Mouse (Mus musculus) heart, embryonic 13.5 days (tissue): Measurements from ENCODE around the gene Atl2. TPM values are rescaled to one million over a fixed set of nuclear protein-coding genes. Genes with fewer than 3 reads are reported as not detected.
A peak's percentile ranks its signal among the peaks of the same experiment; 100 is the strongest.

Experiments used
- ATAC-seq: fragments of 200-750 bp; cut with Nextera tagmentation; 2 replicates; pipeline ENCODE4 v1.8.0; 2017; ENCODE audit warnings: moderate TSS enrichment; ENCODE audit not compliant: insufficient number of reproducible peaks, low FRiP score, low TSS enrichment; ENCODE audit errors: extremely low read depth
- H3K27ac ChIP-seq: fragments of 300-500 bp; sonication (generic); replicated peaks from 2 replicates; pipeline ENCODE4 v1.5.1; 2015; ENCODE audit warnings: moderate library complexity, mild to moderate bottlenecking, inconsistent platforms
- H3K27me3 ChIP-seq: fragments of 300-500 bp; sonication (generic); replicated peaks from 2 replicates; pipeline ENCODE4 v1.6.1; 2015; ENCODE audit warnings: mild to moderate bottlenecking, inconsistent platforms
- H3K36me3 ChIP-seq: fragments of 300-500 bp; sonication (generic); 2 replicates; pipeline ENCODE4 v1.6.1; 2015; ENCODE audit warnings: mild to moderate bottlenecking, inconsistent platforms
- H3K4me1 ChIP-seq: fragments of 300-500 bp; sonication (generic); 2 replicates; pipeline ENCODE4 v1.6.1; 2015; ENCODE audit warnings: inconsistent platforms
- H3K4me2 ChIP-seq: fragments of 300-500 bp; sonication (generic); 2 replicates; pipeline ENCODE4 v1.6.1; 2015; ENCODE audit warnings: inconsistent platforms, mild to moderate bottlenecking, moderate library complexity
- H3K4me3 ChIP-seq: fragments of 300-500 bp; sonication (generic); 2 replicates; pipeline ENCODE4 v1.5.1; 2015; ENCODE audit warnings: moderate library complexity, mild to moderate bottlenecking, inconsistent platforms
- H3K9ac ChIP-seq: fragments of 300-500 bp; sonication (generic); 2 replicates; pipeline ENCODE4 v1.6.1; 2015; ENCODE audit warnings: inconsistent platforms, mild to moderate bottlenecking, moderate library complexity
- H3K9me3 ChIP-seq: fragments of 300-500 bp; sonication (generic); 2 replicates; pipeline ENCODE4 v1.6.1; 2016; ENCODE audit warnings: inconsistent platforms
- WGBS: fragments of 180-500 bp; shearing (Covaris S2); methylation state at CpG from one replicate; pipeline ENCODE4 v1.1.7; 2015; ENCODE audit warnings: mixed read lengths; 5-methylcytosine and 5-hydroxymethylcytosine counted together
- polyA plus RNA-seq: library from polyadenylated mRNA; unstranded; fragments of >200 nt; fragmentation: Nextera tagmentation; extraction: Ambion mirVana; gene quantifications from 2 replicates; pipeline ENCODE4 v1.2.1, GENCODE M21; 2015

Atl2 gene
- polyA plus RNA-seq, 1 experiment from 2014 or later: 23.2 TPM

DNA sequence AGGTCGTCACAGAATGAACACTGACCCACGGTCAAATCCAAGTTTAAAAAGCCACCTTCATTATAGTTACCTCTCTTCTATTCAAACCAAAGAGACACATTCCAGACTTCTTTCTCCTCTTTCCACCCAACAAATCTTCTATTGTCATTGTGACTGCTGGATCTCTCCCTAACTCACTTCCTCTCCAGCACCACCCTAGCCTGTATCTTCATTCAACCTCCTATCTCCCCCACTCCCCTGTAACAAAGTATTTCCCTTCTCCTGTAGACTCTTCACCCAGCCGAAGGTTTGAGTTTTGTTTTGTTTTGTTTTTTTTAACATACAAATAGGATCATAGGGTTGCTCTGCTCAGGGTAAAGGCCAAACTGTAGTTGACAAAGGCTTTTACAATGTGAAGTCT, 1.7 kb upstream of the Atl2 start:
- H3K4me2 ChIP-seq: no peak overlapping the region
- H3K27me3 ChIP-seq: peaks cover 11% of the 10 kb centered on the region
- no peak overlapping the region for H3K27ac ChIP-seq
- WGBS: 67% methylated on average over 3 of the region's 3 CpGs
- H3K9me3 ChIP-seq: no peaks in the 10 kb centered on the region
- no peak for ATAC-seq
- no peak overlapping the region for H3K4me3 ChIP-seq
- peaks cover 26% of the 10 kb centered on the region for H3K4me1 ChIP-seq
- H3K9ac ChIP-seq: no peak overlapping the region
- no peaks in the 10 kb centered on the region for H3K36me3 ChIP-seq

DNA sequence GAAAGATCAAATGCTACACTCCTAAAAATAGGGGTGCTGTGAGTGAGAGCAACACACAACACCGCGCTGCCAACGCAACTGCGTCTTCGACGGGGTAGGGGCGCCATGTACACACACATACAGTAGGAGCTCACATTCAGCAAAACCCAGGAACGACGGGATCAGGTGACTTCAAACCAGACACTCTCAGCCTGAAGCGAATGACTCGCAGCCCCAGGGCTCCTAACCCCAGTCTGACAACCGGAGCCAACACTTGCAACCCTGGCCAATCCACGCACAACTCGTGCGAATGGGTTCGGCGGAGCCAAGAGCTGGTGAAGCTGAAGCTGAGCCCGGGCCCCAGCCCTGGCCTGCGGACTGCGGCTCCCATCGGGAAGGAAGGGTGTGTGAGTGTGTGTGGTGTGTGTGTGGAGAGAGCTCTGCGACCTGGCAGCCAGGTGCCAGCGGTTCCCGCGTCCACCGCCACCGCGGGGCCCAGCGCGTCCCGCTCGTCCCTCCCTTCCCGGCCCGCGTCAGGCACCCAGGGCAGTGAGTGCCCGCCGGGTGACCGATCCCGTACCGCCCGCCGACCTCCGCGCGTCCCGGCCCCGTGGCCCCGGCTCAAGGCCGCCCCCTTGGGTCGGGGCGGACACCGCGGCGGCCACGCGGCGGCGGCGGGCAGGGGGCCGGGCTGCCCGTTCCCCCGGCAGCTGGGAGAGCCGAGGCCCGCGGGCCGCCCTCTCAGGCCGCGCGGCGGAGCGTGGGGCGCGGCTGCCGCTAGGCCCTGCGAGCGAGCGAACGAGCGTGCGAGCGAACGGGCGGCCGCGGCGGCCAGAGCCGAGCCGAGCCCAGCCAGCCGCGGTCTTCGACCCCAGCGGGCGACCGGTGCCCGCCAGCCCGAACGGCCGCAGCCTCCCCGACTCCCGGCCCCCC, 696 bp downstream of the Atl2 start:
- H3K36me3 ChIP-seq: 0 out of 2 replicates have a peak, but pooled peaks cover 1% of the 10 kb centered on the region
- peaks cover 11% of the 10 kb centered on the region for H3K27me3 ChIP-seq
- H3K4me2 ChIP-seq: peak overlapping the region; percentile 79
- H3K4me3 ChIP-seq: peak overlapping the region; percentile 96
- H3K27ac ChIP-seq: peak overlapping the region; percentile 98
- peak overlapping the region; percentile 99 for H3K9ac ChIP-seq
- peak; percentile 72 for ATAC-seq
- WGBS: under 1% methylated on average over 90 of the region's 100 CpGs
- peaks cover 40% of the 10 kb centered on the region for H3K4me1 ChIP-seq
- no peaks in the 10 kb centered on the region for H3K9me3 ChIP-seq

DNA sequence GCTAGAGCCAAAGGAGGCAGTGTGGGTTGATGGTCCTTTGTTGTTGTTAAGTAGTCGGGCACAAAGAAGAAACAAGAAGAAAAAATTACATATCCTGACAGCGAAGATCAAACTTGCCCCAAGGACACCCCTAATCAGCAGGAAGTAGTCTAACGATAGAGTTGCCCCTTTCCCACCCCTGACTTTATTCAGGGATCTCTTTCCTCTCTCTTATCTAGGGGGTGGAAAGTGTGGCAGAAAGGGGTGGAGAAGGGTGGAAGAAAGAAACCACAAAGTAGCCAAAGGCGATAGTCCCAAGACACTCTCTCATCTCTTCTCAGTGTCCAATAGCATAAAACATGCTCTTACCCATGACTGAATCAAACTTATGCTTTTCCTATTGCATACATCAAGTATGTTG, 1.9 kb downstream of the Atl2 start:
- H3K4me1 ChIP-seq: peaks cover 40% of the 10 kb centered on the region
- WGBS: 19% methylated on average over 4 of the region's 4 CpGs
- 0 out of 2 replicates have a peak, but pooled peaks cover 4% of the 10 kb centered on the region for H3K36me3 ChIP-seq
- no peak overlapping the region for H3K27ac ChIP-seq
- peak overlapping the region; percentile 96 for H3K4me3 ChIP-seq
- no peak for ATAC-seq
- peak overlapping the region; percentile 99 for H3K9ac ChIP-seq
- H3K4me2 ChIP-seq: peak overlapping the region; percentile 79
- no peaks in the 10 kb centered on the region for H3K9me3 ChIP-seq
- H3K27me3 ChIP-seq: peaks cover 11% of the 10 kb centered on the region

DNA sequence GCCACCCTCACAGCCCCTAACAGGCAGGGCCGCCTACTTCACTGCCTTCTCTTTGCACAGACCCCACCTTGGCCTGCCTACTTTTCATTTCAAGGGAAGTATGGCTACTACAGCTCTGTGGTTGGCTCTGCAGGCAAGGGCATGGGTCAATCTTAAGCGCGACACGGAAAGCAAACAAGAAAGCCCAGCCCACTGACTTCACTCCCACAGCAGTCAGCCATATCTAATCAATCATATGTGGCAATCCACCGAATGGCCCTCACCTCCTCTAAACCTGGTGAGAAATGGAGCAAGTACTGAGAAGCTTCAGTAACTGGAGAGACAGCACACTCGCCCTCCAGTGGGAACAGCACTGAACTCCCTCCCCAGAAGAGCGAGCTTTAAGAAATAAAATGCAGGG, 4.0 kb downstream of the Atl2 start:
- no peak overlapping the region for H3K9ac ChIP-seq
- H3K36me3 ChIP-seq: 0 out of 2 replicates have a peak, but pooled peaks cover 4% of the 10 kb centered on the region
- no peaks in the 10 kb centered on the region for H3K9me3 ChIP-seq
- WGBS: 46% methylated on average over 7 of the region's 7 CpGs
- no peak overlapping the region for H3K4me2 ChIP-seq
- no peak overlapping the region for H3K27ac ChIP-seq
- no peak overlapping the region for H3K4me3 ChIP-seq
- peaks cover 3% of the 10 kb centered on the region for H3K27me3 ChIP-seq
- H3K4me1 ChIP-seq: peaks cover 40% of the 10 kb centered on the region
- no peak for ATAC-seq

DNA sequence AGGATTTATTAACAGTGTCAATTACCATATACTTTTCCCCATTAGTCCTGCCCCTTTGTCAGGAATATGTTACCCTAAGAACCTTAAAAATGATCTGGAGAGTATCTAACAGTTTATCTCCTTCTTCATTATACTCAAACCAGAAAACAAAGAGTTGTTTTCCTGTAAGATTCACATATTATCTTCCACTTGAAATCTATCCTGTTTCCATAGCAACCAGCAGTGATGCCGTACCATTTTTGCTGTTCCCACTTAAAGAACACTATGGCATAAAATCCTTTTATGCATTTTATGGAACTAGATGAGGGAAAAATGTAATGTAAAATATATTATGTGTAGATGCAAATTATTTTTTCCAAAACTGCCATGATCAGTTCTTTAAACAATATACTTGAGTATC, 8.0 kb downstream of the Atl2 start:
- no peak for ATAC-seq
- Histone ChIP-seq H3K4me3 (no peak overlapping the region), H3K9me3 (no peaks in the 10 kb centered on the region), H3K27me3 (no peaks in the 10 kb centered on the region), H3K27ac (no peak overlapping the region), H3K9ac (no peak overlapping the region), H3K4me1 (peaks cover 21% of the 10 kb centered on the region), H3K4me2 (no peak overlapping the region), H3K36me3 (0 out of 2 replicates have a peak, but pooled peaks cover 4% of the 10 kb centered on the region)
- WGBS: 84% methylated on average over 1 of the region's 1 CpGs

DNA sequence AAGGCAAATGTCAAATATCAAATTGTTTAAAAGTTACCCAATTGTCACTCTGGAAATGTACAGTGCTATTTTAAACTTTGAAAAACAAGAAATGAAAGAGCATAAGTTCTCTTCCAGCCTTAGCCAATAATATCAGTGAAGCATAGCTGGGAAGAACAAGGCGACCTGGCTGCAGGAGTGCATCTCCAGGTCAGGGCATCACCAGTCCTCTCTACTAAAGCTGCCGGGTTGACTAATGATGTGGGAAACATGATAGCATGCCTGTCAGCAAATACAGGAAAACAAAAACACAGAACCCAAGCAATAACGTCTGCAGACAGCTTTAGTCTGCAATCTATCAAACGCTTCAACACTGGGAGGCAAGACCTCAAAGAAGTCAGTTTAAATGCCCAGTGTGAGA, 12.7 kb downstream of the Atl2 start:
- H3K27ac ChIP-seq: no peak overlapping the region
- whole genome bisulfite sequencing: 22% methylated on average over 4 of the region's 4 CpGs
- H3K4me2 ChIP-seq: no peak overlapping the region
- no peaks in the 10 kb centered on the region for H3K36me3 ChIP-seq
- H3K4me1 ChIP-seq: peaks cover 14% of the 10 kb centered on the region
- no peaks in the 10 kb centered on the region for H3K27me3 ChIP-seq
- no peak overlapping the region for H3K4me3 ChIP-seq
- H3K9me3 ChIP-seq: no peaks in the 10 kb centered on the region
- H3K9ac ChIP-seq: 0 out of 2 replicates have a peak overlapping the region, but pooled peaks have one; percentile 14
- ATAC-seq: no peak

DNA sequence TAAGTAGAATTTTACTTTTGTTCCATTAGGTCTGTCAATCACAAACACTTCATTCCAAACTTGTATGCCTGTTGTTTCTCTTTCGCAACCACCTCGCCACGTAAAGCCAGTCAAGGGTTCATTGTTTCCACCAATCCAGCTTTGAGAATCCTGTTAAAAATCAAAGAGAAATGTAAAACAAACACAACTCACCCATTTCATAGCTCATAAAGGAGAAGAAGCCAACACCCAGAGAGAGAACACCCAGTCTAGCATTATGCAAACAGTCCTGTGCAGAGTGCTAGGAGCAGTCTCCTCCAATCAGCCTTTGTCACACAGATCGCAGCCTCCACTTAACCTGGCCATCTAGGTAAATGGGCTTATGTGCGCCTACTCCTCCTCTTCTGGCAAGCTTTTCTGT, 30.9 kb downstream of the Atl2 start:
- no peak for ATAC-seq
- H3K4me3 ChIP-seq: no peak overlapping the region
- no peaks in the 10 kb centered on the region for H3K9me3 ChIP-seq
- H3K4me2 ChIP-seq: no peak overlapping the region
- H3K9ac ChIP-seq: no peak overlapping the region
- peaks cover 48% of the 10 kb centered on the region for H3K36me3 ChIP-seq
- no peaks in the 10 kb centered on the region for H3K27me3 ChIP-seq
- H3K4me1 ChIP-seq: peaks cover 7% of the 10 kb centered on the region; the same call in 1 of the 2 replicates
- H3K27ac ChIP-seq: no peak overlapping the region
- WGBS: 93% methylated on average over 5 of the region's 5 CpGs

DNA sequence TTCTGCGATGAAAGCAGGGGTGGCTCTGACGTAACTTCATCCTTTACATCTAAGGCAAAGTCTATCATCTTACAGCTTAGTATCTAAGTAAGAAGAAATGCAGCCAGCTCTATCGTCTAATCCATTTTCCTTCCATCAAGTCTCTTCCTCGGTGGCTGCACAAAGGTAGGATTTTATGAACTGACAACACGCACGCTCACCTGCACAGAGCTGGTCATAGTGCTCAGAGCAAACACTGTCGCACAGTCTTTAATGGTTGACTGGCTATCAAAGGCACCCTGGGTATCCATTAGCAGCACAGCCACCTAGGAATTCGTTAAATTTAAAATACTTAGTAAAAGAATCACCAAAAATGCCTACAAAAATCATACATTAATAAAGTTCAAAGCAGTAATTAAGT, 31.4 kb downstream of the Atl2 start:
- WGBS: 91% methylated on average over 8 of the region's 8 CpGs
- H3K27me3 ChIP-seq: no peaks in the 10 kb centered on the region
- H3K36me3 ChIP-seq: peaks cover 54% of the 10 kb centered on the region
- ATAC-seq: no peak
- H3K27ac ChIP-seq: no peak overlapping the region
- no peak overlapping the region for H3K4me3 ChIP-seq
- H3K9ac ChIP-seq: no peak overlapping the region
- no peaks in the 10 kb centered on the region for H3K9me3 ChIP-seq
- H3K4me2 ChIP-seq: no peak overlapping the region
- H3K4me1 ChIP-seq: peaks cover 7% of the 10 kb centered on the region; the same call in 1 of the 2 replicates

DNA sequence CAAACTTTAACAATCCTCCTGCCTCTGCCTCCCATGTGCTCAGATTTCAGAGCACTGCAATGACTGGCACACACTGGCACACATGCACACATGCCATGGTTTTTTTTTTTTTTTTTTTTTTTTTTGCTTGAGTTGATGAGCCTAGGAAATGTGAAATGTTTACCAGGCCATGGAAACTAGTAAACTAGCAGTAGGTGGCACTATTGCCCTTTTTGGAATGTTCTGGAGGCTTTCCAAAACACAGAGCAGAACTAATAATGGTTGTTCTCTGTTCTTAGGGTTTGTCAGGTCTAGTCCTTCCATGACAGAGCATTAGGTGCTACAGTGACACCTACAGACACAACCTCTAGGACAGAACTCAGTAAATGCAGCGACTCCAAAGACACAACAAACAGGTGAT, 33.9 kb downstream of the Atl2 start:
- ATAC-seq: no peak
- 0 out of 2 replicates have a peak, but pooled peaks cover 3% of the 10 kb centered on the region for H3K4me1 ChIP-seq
- H3K9me3 ChIP-seq: no peaks in the 10 kb centered on the region
- peaks cover 77% of the 10 kb centered on the region for H3K36me3 ChIP-seq
- no peak overlapping the region for H3K4me3 ChIP-seq
- 79% methylated on average over 1 of the region's 1 CpGs for WGBS
- H3K27me3 ChIP-seq: no peaks in the 10 kb centered on the region
- no peak overlapping the region for H3K27ac ChIP-seq
- H3K9ac ChIP-seq: no peak overlapping the region
- no peak overlapping the region for H3K4me2 ChIP-seq

DNA sequence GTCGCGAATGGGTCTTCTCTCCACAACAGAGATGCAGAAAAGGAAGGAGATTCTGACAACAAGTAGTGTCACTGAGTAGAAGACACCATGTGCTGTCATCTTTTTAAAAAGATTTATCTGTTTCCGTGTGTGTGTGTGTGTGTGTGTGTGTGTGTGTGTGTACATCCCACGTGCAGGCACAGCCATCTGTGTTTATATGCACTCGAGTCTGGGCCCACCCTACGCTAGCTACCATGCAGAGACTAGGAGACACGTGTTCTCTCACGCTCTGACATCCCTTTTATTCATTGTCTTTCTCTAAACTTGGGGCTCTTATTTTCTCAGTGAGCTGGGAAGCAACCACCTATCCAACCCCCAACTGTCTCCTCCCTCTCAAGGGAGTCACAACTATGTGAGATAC, 40.4 kb downstream of the Atl2 start:
- 86% methylated on average over 8 of the region's 8 CpGs for WGBS
- Histone ChIP-seq H3K36me3 (peaks cover 95% of the 10 kb centered on the region), H3K4me3 (no peak overlapping the region), H3K9me3 (no peaks in the 10 kb centered on the region), H3K4me1 (no peaks in the 10 kb centered on the region), H3K27me3 (no peaks in the 10 kb centered on the region), H3K27ac (no peak overlapping the region), H3K4me2 (no peak overlapping the region), H3K9ac (no peak overlapping the region)
- ATAC-seq: no peak

DNA sequence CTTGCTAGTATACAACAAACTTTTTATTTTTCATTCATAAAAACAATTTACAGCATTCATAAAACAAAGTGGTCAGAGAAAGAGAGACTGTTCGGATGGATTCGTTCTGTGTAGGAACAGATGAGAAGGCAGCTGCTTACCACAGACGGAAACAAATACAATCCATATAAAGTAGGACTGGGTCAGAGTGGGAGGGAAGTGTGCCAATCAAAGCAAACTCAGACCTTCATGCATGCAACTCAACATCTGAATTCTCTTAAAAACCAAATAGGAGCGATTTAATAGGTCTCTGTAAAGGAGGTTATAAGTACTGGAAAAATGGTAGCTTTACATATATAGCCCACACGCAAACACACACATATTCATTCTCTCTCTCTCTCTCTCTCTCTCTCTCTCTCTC, 47.5 kb downstream of the Atl2 start:
- H3K4me1 ChIP-seq: no peaks in the 10 kb centered on the region
- no peak overlapping the region for H3K4me3 ChIP-seq
- H3K27ac ChIP-seq: no peak overlapping the region
- no peaks in the 10 kb centered on the region for H3K27me3 ChIP-seq
- no peak overlapping the region for H3K4me2 ChIP-seq
- ATAC-seq: no peak
- H3K9ac ChIP-seq: no peak overlapping the region
- peaks cover 60% of the 10 kb centered on the region for H3K36me3 ChIP-seq
- WGBS: 88% methylated on average over 5 of the region's 5 CpGs
- H3K9me3 ChIP-seq: no peaks in the 10 kb centered on the region

DNA sequence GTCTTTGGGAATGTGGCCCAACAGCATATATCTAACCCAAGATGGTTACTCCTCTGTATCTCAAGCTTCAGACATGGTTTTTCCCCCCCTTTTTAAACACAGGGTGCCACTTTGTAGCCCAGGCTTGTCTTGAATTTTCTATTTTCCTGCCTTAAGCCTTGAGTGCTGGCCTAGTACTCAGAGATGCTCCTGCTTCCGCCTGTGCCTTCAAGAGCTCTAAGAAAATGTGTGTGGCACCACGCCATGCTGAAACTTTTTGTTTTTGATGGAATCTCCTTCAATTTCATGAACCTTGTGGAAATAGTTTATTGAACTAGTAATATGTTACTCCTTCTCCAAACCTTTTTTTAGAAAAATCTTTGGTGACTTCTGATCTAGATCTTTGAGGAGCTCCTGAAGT, 49.7 kb downstream of the Atl2 start:
- Histone ChIP-seq H3K36me3 (peaks cover 38% of the 10 kb centered on the region), H3K4me1 (no peaks in the 10 kb centered on the region), H3K9ac (no peak overlapping the region), H3K4me2 (no peak overlapping the region), H3K27ac (no peak overlapping the region), H3K27me3 (peaks cover 7% of the 10 kb centered on the region; the same call in 1 of the 2 replicates), H3K9me3 (no peaks in the 10 kb centered on the region), H3K4me3 (no peak overlapping the region)
- no peak for ATAC-seq
- 93% methylated on average over 2 of the region's 2 CpGs for WGBS
